Mouse (Mus musculus) T-helper 2 cell (primary cell): ENCODE data around the gene Itpkc.

Source experiments
- in situ Hi-C: fragments of 300-600 bp; cut with MboI, MseI; formaldehyde crosslinking; loops from one replicate; pipeline ENCODE4 v1.15.1; 2025; ENCODE audit warnings: high pct_unique_total_duplicates

Gene Itpkc

GRCm38 (mm10) chr7:27195681-27196611 is 32.5 kb downstream of the Itpkc start, which contains the start of the genes BC024978 and Snrpa:
Gene BC024978 (plus strand): TSS chr7:27195781.
Gene Snrpa (minus strand): TSS chr7:27196271.
- in situ Hi-C loops, result loop anchor here (25.0 kb wide), 1 partner anchor 1459 kb away; no protein-coding TSS in a partner anchor

DNA sequence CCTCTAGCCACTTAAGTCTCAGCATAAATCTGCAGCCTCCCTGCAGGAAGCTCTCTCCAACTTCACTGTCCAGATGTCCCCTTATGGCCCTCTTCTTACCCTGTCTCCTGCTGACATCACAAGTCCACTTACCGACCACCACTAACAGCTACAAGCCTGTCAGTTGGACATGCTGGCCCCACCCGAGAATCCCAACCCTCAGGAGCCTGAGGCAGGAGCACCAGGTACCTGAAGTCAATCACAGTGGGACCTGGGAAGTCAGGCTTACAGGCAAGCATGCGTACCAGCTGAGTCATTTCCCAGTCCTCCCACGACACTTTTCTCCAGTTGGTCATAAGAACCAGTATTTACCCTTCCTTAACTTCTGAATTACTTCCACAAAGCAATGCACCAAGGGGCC is 34.7 kb downstream of the Itpkc start:
- in situ Hi-C loops, result loop anchor here (5.0 to 25.0 kb wide), 2 partner anchors 34 to 1456 kb away; partner anchors contain the start of gene Itpkc

GRCm38 (mm10) chr7:27192434-27192833 is 36.0 kb downstream of the Itpkc start:
- in situ Hi-C loops, result loop anchor here (5.0 to 25.0 kb wide), 2 partner anchors 35 to 1455 kb away; partner anchors contain the start of gene Itpkc

DNA sequence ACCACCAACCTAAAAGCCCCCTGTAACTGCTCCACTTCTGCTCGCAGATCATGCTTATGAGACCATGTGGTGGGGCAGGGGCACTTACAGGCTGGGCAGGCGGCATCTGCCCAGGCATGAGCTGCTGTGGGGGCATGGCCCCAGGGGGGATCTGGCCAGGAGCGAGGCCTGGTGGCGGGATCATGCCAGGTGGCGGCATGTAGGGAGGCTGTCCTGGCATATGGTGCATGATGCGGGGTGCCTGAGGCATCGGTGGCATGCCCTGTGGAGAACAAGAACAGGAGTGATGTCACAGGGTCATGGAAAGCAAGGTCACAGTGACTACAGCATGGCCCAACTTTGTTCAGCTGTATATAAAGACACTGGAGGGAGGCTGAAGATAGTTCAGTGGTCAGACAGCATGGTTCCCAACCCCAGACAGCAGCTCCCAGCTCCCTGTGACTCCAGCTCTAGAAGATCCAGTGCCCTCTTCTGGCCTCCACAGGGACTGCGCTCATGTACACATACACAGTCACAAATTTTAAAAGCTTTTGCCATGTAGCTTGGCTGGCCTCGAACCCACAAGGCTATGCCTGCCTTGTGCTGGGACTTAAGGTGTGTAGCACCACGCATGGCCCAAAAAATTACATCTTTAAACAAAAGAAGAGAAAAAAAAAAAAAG is 39.1 kb downstream of the Itpkc start:
- in situ Hi-C loops, result loop anchor here (25.0 kb wide), 1 partner anchor 1452 kb away; no protein-coding TSS in a partner anchor

DNA sequence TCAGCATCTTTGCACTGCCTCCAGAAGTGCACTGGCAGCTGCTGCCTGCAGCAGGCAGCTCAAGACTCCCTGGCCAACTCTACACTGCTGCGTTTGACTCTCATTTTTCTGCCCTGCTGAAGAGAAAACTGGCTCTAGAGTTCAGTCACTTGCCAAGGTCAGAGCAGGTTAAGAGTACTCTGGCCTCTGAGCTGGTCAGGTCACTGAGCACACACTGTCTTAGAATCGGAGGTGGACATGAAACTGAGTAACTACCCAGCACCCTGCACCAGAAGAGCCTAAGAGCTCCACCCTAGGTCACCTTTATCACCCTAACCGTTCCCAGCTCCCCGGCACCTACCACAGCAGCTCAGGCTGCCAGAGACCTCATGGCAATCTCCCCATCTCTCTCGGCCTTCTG is 42.5 kb downstream of the Itpkc start:
- in situ Hi-C loops, result loop anchor here (25.0 kb wide), 1 partner anchor 1449 kb away; no protein-coding TSS in a partner anchor

GRCm38 (mm10) chr7:27184964-27185363 is 43.5 kb downstream of the Itpkc start:
- in situ Hi-C loops, result loop anchor here (25.0 kb wide), 1 partner anchor 1448 kb away; no protein-coding TSS in a partner anchor

DNA sequence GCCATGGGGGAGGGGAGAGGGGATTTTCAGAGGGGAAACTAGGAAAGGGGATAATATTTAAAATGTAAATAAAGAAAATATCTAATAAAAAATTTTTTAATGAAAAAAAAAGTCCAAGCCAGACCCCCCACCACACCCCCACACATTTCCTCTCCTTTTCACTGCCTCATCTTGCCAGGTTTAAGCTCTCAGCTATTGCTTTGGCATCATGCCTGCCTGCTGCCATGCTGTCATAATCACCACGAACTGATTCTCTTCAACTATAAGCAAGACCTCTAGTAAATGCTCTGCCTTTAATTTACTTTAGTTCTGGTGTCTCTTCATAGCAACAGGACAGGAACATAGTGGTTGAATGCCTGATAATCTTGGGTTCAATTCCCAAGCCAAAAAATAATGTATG is 46.0 kb downstream of the Itpkc start:
- in situ Hi-C loops, result loop anchor here (25.0 kb wide), 1 partner anchor 1445 kb away; no protein-coding TSS in a partner anchor

- in situ Hi-C loops, result loop anchor here (25.0 kb wide), 1 partner anchor 1444 kb away; no protein-coding TSS in a partner anchor
Measured at GRCm38 (mm10) chr7:27180837-27181695, 47.4 kb downstream of the Itpkc start, which contains the start of the genes Gm21983 and Mia. Gene Gm21983 (minus strand): TSS chr7:27181086. Gene Mia (minus strand): TSS chr7:27181157.

DNA sequence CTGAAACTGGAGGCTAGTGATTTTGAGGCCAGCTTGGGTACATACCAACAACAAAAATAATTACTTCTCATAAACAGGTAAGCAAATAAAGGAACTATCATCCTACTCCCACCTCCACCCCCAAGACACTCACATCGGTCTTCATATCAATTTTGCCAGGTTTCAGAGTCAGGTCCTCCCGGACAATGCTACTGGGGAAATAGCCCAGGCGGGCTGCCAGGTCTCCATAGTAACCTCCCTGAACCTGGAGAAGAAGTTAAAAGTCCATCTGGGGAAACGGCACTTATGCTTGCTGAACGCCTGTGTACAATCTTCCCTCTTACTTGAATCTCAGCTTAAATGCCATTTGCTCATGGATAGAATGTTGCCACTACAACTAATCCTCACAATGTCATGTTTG is 48.4 kb downstream of the Itpkc start:
- in situ Hi-C loops, result loop anchor here (25.0 kb wide), 1 partner anchor 1443 kb away; no protein-coding TSS in a partner anchor

- in situ Hi-C loops, result loop anchor here (10.0 to 25.0 kb wide), 2 partner anchors 55 to 1442 kb away; partner anchors contain the start of gene Coq8b
Measured at GRCm38 (mm10) chr7:27179217-27179918, 49.1 kb downstream of the Itpkc start.

GRCm38 (mm10) chr7:27178324-27179216 is 49.9 kb downstream of the Itpkc start, which contains the start of gene Rab4b:
Gene Rab4b (minus strand): TSS chr7:27178896.
- in situ Hi-C loops, result loop anchor here (10.0 to 25.0 kb wide), 2 partner anchors 56 to 1441 kb away; partner anchors contain the start of gene Coq8b

- in situ Hi-C loops, result loop anchor here (10.0 to 25.0 kb wide), 2 partner anchors 57 to 1441 kb away; partner anchors contain the start of gene Coq8b
Measured at GRCm38 (mm10) chr7:27177942-27178323, 50.5 kb downstream of the Itpkc start.

DNA sequence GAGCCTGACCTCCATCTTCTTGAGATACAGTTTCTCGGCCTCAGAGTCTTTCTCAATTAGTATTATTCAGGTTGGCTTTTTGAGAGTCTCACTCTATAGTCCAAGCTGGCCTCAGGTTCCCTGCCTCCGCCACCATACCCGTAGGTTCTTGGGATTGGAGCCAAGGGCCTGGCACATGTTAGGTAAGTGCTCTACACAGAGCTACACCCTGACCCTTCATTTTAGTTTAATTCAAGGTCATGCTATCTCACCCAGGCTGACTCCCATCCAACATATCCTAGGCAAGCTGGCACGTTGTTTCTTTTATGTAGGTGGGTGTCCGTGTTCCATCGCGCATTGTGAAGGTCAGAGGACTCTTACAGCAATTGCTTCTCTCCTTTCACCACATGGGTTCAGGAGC is 53.6 kb downstream of the Itpkc start:
- in situ Hi-C loops, result loop anchor here (10.0 to 25.0 kb wide), 2 partner anchors 60 to 1438 kb away; partner anchors contain the start of gene Coq8b

- in situ Hi-C loops, result loop anchor here (10.0 kb wide), 1 partner anchor 60 kb away; the partner anchor contains the start of gene Coq8b
Measured at GRCm38 (mm10) chr7:27174496-27174895, 54.0 kb downstream of the Itpkc start.

- in situ Hi-C loops, result loop anchor here (10.0 kb wide), 1 partner anchor 64 kb away; the partner anchor contains the start of gene Coq8b
Measured at GRCm38 (mm10) chr7:27170981-27171380, 57.5 kb downstream of the Itpkc start.

DNA sequence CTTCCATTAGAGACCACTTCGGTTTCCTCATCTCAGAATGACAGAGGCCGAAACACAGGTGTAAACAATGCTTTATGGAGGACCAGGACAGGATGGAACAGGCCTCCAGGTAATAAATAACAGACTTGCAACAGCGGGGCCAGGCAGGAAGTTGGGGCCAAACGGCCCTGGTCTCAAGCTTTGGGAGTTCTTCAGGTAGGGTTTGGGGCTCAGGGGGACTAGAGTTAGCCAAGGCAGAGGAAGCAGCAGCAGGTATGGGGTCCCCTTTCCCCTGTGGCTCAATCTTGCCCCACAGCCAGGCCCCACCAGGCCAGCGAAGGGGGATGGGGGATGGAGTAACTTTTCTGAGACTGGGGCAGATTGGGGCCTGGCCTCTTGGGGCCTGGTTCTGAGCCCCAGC is 60.1 kb downstream of the Itpkc start:
- in situ Hi-C loops, result no loop called here

- in situ Hi-C loops, result no loop called here
Measured at GRCm38 (mm10) chr7:27167475-27168094, 60.9 kb downstream of the Itpkc start.
